ENCODE assay signal across 26 mouse cellular contexts in the genomic region with DNA sequence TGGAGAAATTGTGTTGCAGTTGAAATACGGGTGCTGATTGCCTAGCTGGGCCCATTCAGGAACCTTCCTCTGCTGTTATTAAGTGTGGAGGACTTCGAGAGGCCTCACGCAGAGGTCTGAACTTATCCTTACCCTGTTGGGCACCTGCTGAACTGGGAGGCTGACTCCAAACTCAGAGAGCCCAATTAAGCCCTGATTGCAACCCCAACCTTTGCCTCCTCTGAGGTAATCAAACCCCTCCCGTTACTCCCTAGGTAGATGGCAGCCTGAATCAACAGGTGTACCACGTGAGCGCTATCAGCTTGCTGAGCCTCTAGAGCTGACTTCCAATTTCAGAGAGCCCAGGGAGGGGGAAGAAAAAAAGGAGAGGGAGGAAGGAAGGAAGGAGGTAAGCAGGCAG.
A peak's percentile ranks its signal among the peaks of the same experiment; 100 is the strongest.
DNase-seq lines count a peak whose midpoint lies in the region; ATAC-seq and TF ChIP-seq lines count a peak whose summit lies in the region.
"Had no signal": no experiment of that assay in that cellular context is flagged by ENCODE, and none has a peak within 500 bp of the region (broad histone marks: within the 10 kb centered on the region; RNA-seq: fewer than 3 reads in every experiment).

No protein-coding gene starts in this region.

- H3K9ac ChIP-seq in liver, adult 2 months (ENCODE audit: low read depth, low read length): no peak overlapping the region
- H3K9ac ChIP-seq in liver, embryonic 12.5 days: no peak overlapping the region
- no peak overlapping the region for H3K9ac ChIP-seq in intestine, embryonic 16.5 days (ENCODE audit: low read depth, low read length)
- H3K9ac ChIP-seq: embryonic facial prominence, embryonic 15.5 days; forebrain, postnatal 0 days; heart, embryonic 13.5 days; hindbrain, embryonic 12.5 days; hindbrain, embryonic 15.5 days had no signal

- no peak overlapping the region for H3K27ac ChIP-seq in liver, adult 2 months (replicated peaks; ENCODE audit: insufficient read depth, low read depth, low read length)
- no peak overlapping the region for H3K27ac ChIP-seq in liver, embryonic 12.5 days
- no peak overlapping the region for H3K27ac ChIP-seq in intestine, embryonic 16.5 days (ENCODE audit: low read length)
- H3K27ac ChIP-seq in limb, embryonic 10.5 days: no peak overlapping the region
- H3K27ac ChIP-seq: embryonic facial prominence, embryonic 15.5 days; gastrocnemius, adult 2 months; heart, adult 2 months; heart, embryonic 10.5 days; heart, embryonic 13.5 days; hindbrain, embryonic 12.5 days; hindbrain, embryonic 15.5 days had no signal

- no peak for TF ChIP-seq CTCF in liver, adult 2 months (IDR thresholded peaks at IDR 0.05; ENCODE audit: low read depth, low read length)

- TF ChIP-seq POLR2A in liver, adult 2 months (IDR thresholded peaks at IDR 0.05; ENCODE audit: extremely low read depth, insufficient read depth, low read length): no peak

- H3K4me1 ChIP-seq in liver, adult 2 months (ENCODE audit: control insufficient read depth, insufficient read depth, low read length): no peaks in the 10 kb centered on the region
- no peaks in the 10 kb centered on the region for H3K4me1 ChIP-seq in liver, embryonic 12.5 days
- no peaks in the 10 kb centered on the region for H3K4me1 ChIP-seq in intestine, embryonic 16.5 days (ENCODE audit: control insufficient read depth, insufficient read depth, low read length)
- H3K4me1 ChIP-seq in limb, embryonic 10.5 days: no peaks in the 10 kb centered on the region
- H3K4me1 ChIP-seq: embryonic facial prominence, embryonic 15.5 days; heart, embryonic 10.5 days; heart, embryonic 13.5 days; hindbrain, embryonic 12.5 days; hindbrain, embryonic 15.5 days had no signal

- no peaks in the 10 kb centered on the region for H3K79me2 ChIP-seq in liver, adult 2 months (ENCODE audit: control insufficient read depth, insufficient read depth, low read length)

- H3K9me3 ChIP-seq in liver, embryonic 12.5 days (replicated peaks): no peaks in the 10 kb centered on the region
- H3K9me3 ChIP-seq in intestine, embryonic 16.5 days (ENCODE audit: control insufficient read depth, low read length): no peaks in the 10 kb centered on the region
- H3K9me3 ChIP-seq in limb, embryonic 10.5 days (replicated peaks): no peaks in the 10 kb centered on the region
- H3K9me3 ChIP-seq: embryonic facial prominence, embryonic 15.5 days; heart, embryonic 10.5 days; heart, embryonic 13.5 days; hindbrain, embryonic 12.5 days; hindbrain, embryonic 15.5 days had no signal

- no peaks in the 10 kb centered on the region for H3K27me3 ChIP-seq in liver, adult 2 months (ENCODE audit: control insufficient read depth, insufficient read depth, low read length)
- no peaks in the 10 kb centered on the region for H3K27me3 ChIP-seq in liver, embryonic 12.5 days (replicated peaks)
- no peaks in the 10 kb centered on the region for H3K27me3 ChIP-seq in intestine, embryonic 16.5 days (replicated peaks; ENCODE audit: control insufficient read depth, insufficient read depth, low read length)
- H3K27me3 ChIP-seq in limb, embryonic 10.5 days (ENCODE audit: low read depth, poor library complexity, severe bottlenecking): no peaks in the 10 kb centered on the region
- H3K27me3 ChIP-seq: embryonic facial prominence, embryonic 15.5 days; heart, embryonic 13.5 days; hindbrain, embryonic 12.5 days; hindbrain, embryonic 15.5 days had no signal

- DNase-seq in liver, adult 2 months (ENCODE audit: extremely low read depth, low read depth, low spot score): peak; percentile 1
- DNase-seq in limb, embryonic 10.5 days (ENCODE audit: low spot score): no peak
- DNase-seq in spleen, postnatal 4 days (ENCODE audit: low spot score in 2 of 2): no peak
- DNase-seq: adrenal gland, adult 2 months; adrenal gland, postnatal 14 days; cerebellum, adult 11-12 months; cerebellum, adult 8-10 months; cerebellum, postnatal 10 days; cerebellum, postnatal 36 days; embryo, embryonic 11 days; forebrain, postnatal 0 days; gastrocnemius, adult 2 months; gastrocnemius, postnatal 14 days; heart, adult 2 months; heart, postnatal 14 days; heart, postnatal 4 days had no signal

- H3K36me3 ChIP-seq in liver, adult 2 months (ENCODE audit: control insufficient read depth, insufficient read depth, low read length): no peaks in the 10 kb centered on the region
- no peaks in the 10 kb centered on the region for H3K36me3 ChIP-seq in liver, embryonic 12.5 days
- H3K36me3 ChIP-seq in intestine, embryonic 16.5 days (ENCODE audit: control insufficient read depth, insufficient read depth, low read length): no peaks in the 10 kb centered on the region
- no peaks in the 10 kb centered on the region for H3K36me3 ChIP-seq in limb, embryonic 10.5 days
- H3K36me3 ChIP-seq: embryonic facial prominence, embryonic 15.5 days; heart, embryonic 10.5 days; heart, embryonic 13.5 days; hindbrain, embryonic 12.5 days; hindbrain, embryonic 15.5 days had no signal

- WGBS in liver, adult 2 months: 59% methylated on average over 6 of the region's 6 CpGs
- 60% methylated on average over 6 of the region's 6 CpGs for WGBS in liver, embryonic 12.5 days (ENCODE audit: insufficient replicate concordance)
- 53% methylated on average over 6 of the region's 6 CpGs for WGBS in intestine, embryonic 16.5 days
- whole genome bisulfite sequencing in limb, embryonic 10.5 days: 71% methylated on average over 6 of the region's 6 CpGs

- no peak overlapping the region for H3K4me2 ChIP-seq in liver, embryonic 12.5 days
- H3K4me2 ChIP-seq in intestine, embryonic 16.5 days (ENCODE audit: low read depth, low read length): no peak overlapping the region
- H3K4me2 ChIP-seq: embryonic facial prominence, embryonic 15.5 days; heart, embryonic 13.5 days; hindbrain, embryonic 12.5 days; hindbrain, embryonic 15.5 days had no signal

- no peak overlapping the region for H3K4me3 ChIP-seq in liver, adult 2 months (ENCODE audit: insufficient read depth, low read depth, low read length)
- no peak overlapping the region for H3K4me3 ChIP-seq in liver, embryonic 12.5 days
- no peak overlapping the region for H3K4me3 ChIP-seq in intestine, embryonic 16.5 days (ENCODE audit: low read length)
- no peak overlapping the region for H3K4me3 ChIP-seq in limb, embryonic 10.5 days
- H3K4me3 ChIP-seq: embryonic facial prominence, embryonic 15.5 days; gastrocnemius, adult 2 months; heart, adult 2 months; heart, embryonic 10.5 days; heart, embryonic 13.5 days; hindbrain, embryonic 12.5 days; hindbrain, embryonic 15.5 days had no signal

- ATAC-seq in liver, embryonic 12.5 days: no peak
- peak; percentile 92 for ATAC-seq in intestine, embryonic 16.5 days
- 0 out of 2 replicates have a peak, but pooled peaks have one; percentile 1 for ATAC-seq in neutrophil, adult 5-6 weeks (ENCODE audit: extremely low read depth, insufficient number of reproducible peaks, low FRiP score, poor library complexity, severe bottlenecking)
- ATAC-seq: CD4-positive, CD25-positive, alpha-beta regulatory T cell, adult 4 months; forebrain, embryonic 14.5 days; forebrain, postnatal 0 days had no signal
